Mouse (Mus musculus) lung, embryonic 15.5 days (tissue): Measurements from ENCODE around the gene Ywhaq. TPM values are rescaled to one million over a fixed set of nuclear protein-coding genes. Genes with fewer than 3 reads are reported as not detected.

Source experiments
- ATAC-seq: fragments of 200-750 bp; cut with Nextera tagmentation; 2 replicates; pipeline ENCODE4 v1.8.0; 2017; ENCODE audit warnings: moderate number of reproducible peaks, borderline replicate concordance; ENCODE audit not compliant: low FRiP score, low TSS enrichment; ENCODE audit errors: extremely low read depth
- H3K27ac ChIP-seq: fragments of 300-500 bp; sonication (generic); 2 replicates; pipeline ENCODE4 v1.5.1; 2015; ENCODE audit warnings: moderate library complexity, mild to moderate bottlenecking, inconsistent platforms
- H3K27me3 ChIP-seq: fragments of 300-500 bp; sonication (generic); 2 replicates; pipeline ENCODE4 v1.6.1; 2015; ENCODE audit warnings: inconsistent platforms
- H3K36me3 ChIP-seq: fragments of 300-500 bp; sonication (generic); 2 replicates; pipeline ENCODE4 v1.6.1; 2015; ENCODE audit warnings: inconsistent platforms
- H3K4me1 ChIP-seq: fragments of 300-500 bp; sonication (generic); 2 replicates; pipeline ENCODE4 v1.6.1; 2015; ENCODE audit warnings: inconsistent platforms
- H3K4me2 ChIP-seq: fragments of 300-500 bp; sonication (generic); 2 replicates; pipeline ENCODE4 v1.6.1; 2015; ENCODE audit warnings: inconsistent platforms, mild to moderate bottlenecking, moderate library complexity
- H3K4me3 ChIP-seq: fragments of 300-500 bp; sonication (generic); 2 replicates; pipeline ENCODE4 v1.5.1; 2015; ENCODE audit warnings: mild to moderate bottlenecking, inconsistent platforms
- H3K9ac ChIP-seq: fragments of 300-500 bp; sonication (generic); 2 replicates; pipeline ENCODE4 v1.6.1; 2015; ENCODE audit warnings: inconsistent platforms
- H3K9me3 ChIP-seq: fragments of 300-500 bp; sonication (generic); 2 replicates; pipeline ENCODE4 v1.6.1; 2016; ENCODE audit warnings: inconsistent platforms
- WGBS: fragments of 180-500 bp; shearing (Covaris S2); methylation state at CpG from one replicate; pipeline ENCODE4 v1.1.7; 2015; 5-methylcytosine and 5-hydroxymethylcytosine counted together
- polyA plus RNA-seq: library from polyadenylated mRNA; unstranded; fragments of >200 nt; fragmentation: Nextera tagmentation; extraction: Ambion mirVana; gene quantifications from 2 replicates; pipeline ENCODE4 v1.2.1, GENCODE M21; 2015

Ywhaq gene
- polyA plus RNA-seq, 1 experiment from 2014 or later = 726 TPM

DNA sequence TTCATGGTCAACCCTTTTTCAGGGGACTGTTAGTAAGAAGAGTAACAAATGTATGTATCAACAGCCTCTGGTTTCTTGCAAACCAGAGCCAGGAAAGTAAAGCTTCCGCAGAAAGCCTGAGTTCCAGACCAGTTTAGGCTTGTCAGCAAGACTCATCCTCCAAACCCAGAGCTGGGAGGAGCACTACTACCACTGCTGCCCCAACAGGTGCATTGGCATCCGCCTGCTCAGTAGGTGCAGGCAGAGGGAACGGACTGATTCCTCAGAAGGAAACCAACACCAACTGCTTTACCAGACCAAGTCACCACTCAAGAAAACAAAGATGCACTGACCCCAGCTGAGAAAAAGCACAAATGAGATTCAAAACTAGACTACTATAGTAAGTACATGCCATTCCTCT is 54.2 kb downstream of the Ywhaq start:
- 97% methylated on average over 3 of the region's 3 CpGs for WGBS
- peak overlapping the region; percentile 49; the same call in 1 of the 2 replicates for H3K27ac ChIP-seq
- no peak overlapping the region for H3K4me2 ChIP-seq

DNA sequence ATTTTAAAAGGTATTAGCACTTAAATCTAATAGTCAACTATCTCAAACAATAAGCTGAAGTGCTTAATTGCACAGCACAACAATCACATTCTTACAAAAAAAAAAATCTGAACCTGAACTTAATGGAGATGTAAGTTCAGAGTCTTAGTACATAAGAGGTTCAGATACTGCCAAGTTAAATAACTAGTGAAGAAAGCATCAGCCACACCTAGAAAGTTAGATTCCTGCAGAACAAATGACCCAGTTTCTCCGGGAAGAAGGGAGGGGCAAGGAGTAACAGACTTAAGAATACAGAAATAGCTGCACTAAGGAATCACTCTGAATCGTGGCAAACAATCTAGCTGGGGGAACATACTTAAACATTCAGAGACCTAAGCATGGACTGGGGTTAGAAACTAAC is 54.8 kb downstream of the Ywhaq start:
- 0 out of 2 replicates have a peak, but pooled peaks cover 7% of the 10 kb centered on the region for H3K36me3 ChIP-seq
- no peak overlapping the region for H3K4me2 ChIP-seq
- no peak for ATAC-seq
- H3K4me1 ChIP-seq = no peaks in the 10 kb centered on the region
- H3K9ac ChIP-seq = no peak overlapping the region
- H3K9me3 ChIP-seq = no peaks in the 10 kb centered on the region
- no peak overlapping the region for H3K4me3 ChIP-seq
- no peaks in the 10 kb centered on the region for H3K27me3 ChIP-seq
- peak overlapping the region; percentile 49; the same call in 1 of the 2 replicates for H3K27ac ChIP-seq
- 51% methylated on average over 2 of the region's 2 CpGs for WGBS

More for the DNA sequence above, 54.2 kb downstream of the Ywhaq start:
- ATAC-seq = no peak
- Histone ChIP-seq H3K27me3 (no peaks in the 10 kb centered on the region), H3K4me1 (no peaks in the 10 kb centered on the region), H3K9ac (no peak overlapping the region), H3K36me3 (0 out of 2 replicates have a peak, but pooled peaks cover 7% of the 10 kb centered on the region), H3K4me3 (no peak overlapping the region), H3K9me3 (no peaks in the 10 kb centered on the region)

DNA sequence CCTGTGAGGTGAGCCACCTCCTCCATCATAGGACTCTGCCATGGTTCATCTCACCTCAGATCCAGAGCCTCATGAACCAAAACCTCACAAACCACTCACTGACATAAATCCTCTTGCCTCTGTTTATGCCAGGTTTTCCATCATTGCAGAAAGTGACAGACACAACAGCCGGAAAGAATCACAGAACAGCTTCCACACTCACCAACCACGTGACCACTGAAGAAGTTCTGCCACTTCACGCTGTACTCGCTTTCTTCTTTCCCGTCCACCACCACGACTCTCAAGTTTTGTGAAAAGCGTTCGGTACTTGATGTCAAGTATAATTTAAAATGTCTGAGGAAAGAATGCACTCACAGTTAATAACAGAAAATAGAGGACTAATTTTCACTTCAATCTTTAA is 63.8 kb downstream of the Ywhaq start:
- Histone ChIP-seq H3K9me3 (no peaks in the 10 kb centered on the region), H3K36me3 (peaks cover 44% of the 10 kb centered on the region), H3K9ac (no peak overlapping the region), H3K4me2 (no peak overlapping the region), H3K27ac (no peak overlapping the region), H3K4me3 (no peak overlapping the region), H3K27me3 (no peaks in the 10 kb centered on the region), H3K4me1 (no peaks in the 10 kb centered on the region)
- no peak for ATAC-seq
- 80% methylated on average over 8 of the region's 8 CpGs for WGBS

DNA sequence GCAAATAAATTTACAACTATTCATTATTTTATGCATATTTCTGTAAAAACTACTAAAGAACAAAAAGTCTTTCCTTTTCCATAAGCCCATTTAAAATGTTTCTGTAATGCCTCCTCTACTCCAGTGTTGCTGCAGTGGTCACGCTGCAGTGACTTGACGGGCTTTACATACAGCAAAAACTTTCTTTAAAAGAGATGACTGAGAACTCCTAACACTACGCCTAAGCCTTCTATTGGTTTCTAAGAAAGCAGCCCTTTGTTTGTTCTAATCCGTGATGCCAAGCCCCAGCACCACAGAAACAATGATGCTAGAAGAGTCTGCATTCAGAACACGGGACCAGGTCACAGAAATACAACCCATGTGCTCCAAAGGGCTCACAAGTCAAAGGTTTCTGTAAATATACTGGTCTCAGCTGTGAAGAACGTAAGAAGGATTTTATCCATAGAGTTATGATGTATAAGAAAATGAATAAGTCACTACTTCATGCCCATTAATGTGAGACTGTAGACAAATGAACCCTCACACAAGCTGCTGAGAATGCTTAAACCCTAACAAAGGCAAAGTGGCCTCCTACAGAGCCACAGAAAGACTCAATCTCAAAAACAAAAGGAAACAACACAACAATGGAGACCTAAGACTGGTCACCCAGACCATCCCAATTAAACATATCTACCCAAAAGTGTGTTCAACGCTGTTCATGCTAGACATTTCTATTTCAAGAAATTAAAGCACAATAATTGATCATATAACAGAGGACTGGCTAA is 67.1 kb downstream of the Ywhaq start:
- Histone ChIP-seq H3K36me3 (peaks cover 54% of the 10 kb centered on the region), H3K27ac (no peak overlapping the region), H3K4me2 (no peak overlapping the region), H3K4me3 (no peak overlapping the region), H3K27me3 (no peaks in the 10 kb centered on the region), H3K4me1 (no peaks in the 10 kb centered on the region), H3K9me3 (no peaks in the 10 kb centered on the region), H3K9ac (no peak overlapping the region)
- ATAC-seq = no peak
- 86% methylated on average over 7 of the region's 7 CpGs for WGBS

DNA sequence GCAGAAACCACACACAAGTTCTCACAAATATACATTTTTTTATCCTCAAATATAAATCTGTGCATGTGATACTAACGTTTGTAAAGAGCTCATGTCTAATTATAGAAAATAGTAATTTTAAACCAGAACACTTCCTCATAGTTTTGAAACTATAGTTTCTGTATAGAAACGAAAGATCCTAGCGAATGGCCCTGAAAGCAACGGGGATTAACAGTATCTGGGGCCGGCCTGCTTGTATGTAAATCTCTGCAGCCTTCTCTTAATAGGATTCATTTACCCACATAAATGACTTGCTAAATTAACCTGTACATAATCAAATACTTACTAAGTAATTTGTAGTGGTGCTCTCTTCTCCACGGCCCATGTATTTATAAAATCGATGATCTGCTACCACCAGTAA is 70.5 kb downstream of the Ywhaq start:
- no peak for ATAC-seq
- Histone ChIP-seq H3K4me3 (no peak overlapping the region), H3K27ac (no peak overlapping the region), H3K36me3 (peaks cover 50% of the 10 kb centered on the region), H3K27me3 (no peaks in the 10 kb centered on the region), H3K4me2 (no peak overlapping the region), H3K4me1 (no peaks in the 10 kb centered on the region), H3K9ac (no peak overlapping the region), H3K9me3 (no peaks in the 10 kb centered on the region)
- WGBS = 90% methylated on average over 7 of the region's 7 CpGs

DNA sequence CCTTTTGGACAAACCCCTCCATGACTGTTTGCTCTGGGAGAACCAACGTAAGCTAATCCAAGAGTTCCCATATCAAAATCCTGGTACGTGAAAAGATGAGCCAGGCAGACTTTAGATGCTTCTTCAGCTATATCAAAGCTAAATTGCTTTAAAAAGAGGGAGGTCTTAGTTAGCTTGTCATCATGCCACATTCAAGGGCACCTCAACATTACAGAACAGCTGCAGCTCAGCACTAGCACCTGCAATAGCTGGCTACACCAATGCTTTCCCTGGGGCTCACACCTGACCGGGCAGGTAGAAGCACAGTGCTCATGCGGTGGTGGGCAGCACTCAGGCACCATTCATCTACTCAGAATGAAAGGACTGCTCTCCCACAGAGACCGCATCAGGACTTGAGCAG is 76.8 kb downstream of the Ywhaq start:
- 93% methylated on average over 5 of the region's 5 CpGs for WGBS
- no peak overlapping the region for H3K4me2 ChIP-seq
- no peaks in the 10 kb centered on the region for H3K9me3 ChIP-seq
- H3K27ac ChIP-seq = no peak overlapping the region
- peaks cover 38% of the 10 kb centered on the region for H3K36me3 ChIP-seq
- H3K9ac ChIP-seq = no peak overlapping the region
- ATAC-seq = no peak
- no peak overlapping the region for H3K4me3 ChIP-seq
- H3K4me1 ChIP-seq = no peaks in the 10 kb centered on the region
- no peaks in the 10 kb centered on the region for H3K27me3 ChIP-seq

Other genes starting within 250 kb of the Ywhaq start
- gene Cpsf3, start 132.2 kb downstream of the Ywhaq start, polyA plus RNA-seq = 106 and 111 TPM in 2 replicates
- gene Itgb1bp1, start 131.4 kb downstream of the Ywhaq start, polyA plus RNA-seq = 46.0 and 54.7 TPM in 2 replicates
- 61.0 and 61.8 TPM in 2 replicates for gene Iah1, start 101.2 kb downstream of the Ywhaq start, polyA plus RNA-seq
- 46.6 and 51.1 TPM in 2 replicates for gene Adam17, start 44.0 kb downstream of the Ywhaq start, polyA plus RNA-seq